Mouse (Mus musculus): Measurements from ENCODE around the gene Lhfp. TPM values are rescaled to one million over a fixed set of nuclear protein-coding genes. Genes with fewer than 3 reads are reported as not detected.
"Not testable (repeated sequence)": the region's sequence is repeated elsewhere in the genome, so short reads cannot be mapped to it uniquely, and the experiment has no call there.

Lhfp gene
- polyA plus RNA-seq, 1 experiment from 2014 or later = 77.0 TPM

GRCm38 (mm10) chr3:53232411-53232810 is 191.1 kb downstream of the Lhfp start:
- H3K4me2 ChIP-seq (ENCODE audit: low read depth, low read length); H3K36me3 ChIP-seq (ENCODE audit: control insufficient read depth, insufficient read depth, low read length); H3K9ac ChIP-seq (ENCODE audit: low read length); H3K27me3 ChIP-seq (ENCODE audit: control insufficient read depth, insufficient read depth, low read depth, low read length); H3K4me3 ChIP-seq (ENCODE audit: low read length); ATAC-seq (ENCODE audit: low read depth); H3K9me3 ChIP-seq (ENCODE audit: control insufficient read depth, low read length); H3K4me1 ChIP-seq (replicated peaks; ENCODE audit: control insufficient read depth, insufficient read depth, low read length); H3K27ac ChIP-seq (ENCODE audit: low read length): not testable (repeated sequence)
- 85% methylated on average over 9 of the region's 9 CpGs for WGBS

- ATAC-seq (ENCODE audit: low read depth) = no peak
- Histone ChIP-seq H3K9me3 (ENCODE audit: control insufficient read depth, low read length) (0 out of 2 replicates have a peak, but pooled peaks cover 2% of the 10 kb centered on the region), H3K4me2 (ENCODE audit: low read depth, low read length) (no peak overlapping the region), H3K4me1 (replicated peaks; ENCODE audit: control insufficient read depth, insufficient read depth, low read length) (peaks cover 4% of the 10 kb centered on the region; the same call in 1 of the 2 replicates), H3K9ac (ENCODE audit: low read length) (no peak overlapping the region), H3K27me3 (ENCODE audit: control insufficient read depth, insufficient read depth, low read depth, low read length) (no peaks in the 10 kb centered on the region), H3K27ac (ENCODE audit: low read length) (no peak overlapping the region), H3K36me3 (ENCODE audit: control insufficient read depth, insufficient read depth, low read length) (no peaks in the 10 kb centered on the region; the same call in 1 of the 2 replicates), H3K4me3 (ENCODE audit: low read length) (no peak overlapping the region)
These were observed 193.4 kb downstream of the Lhfp start for GRCm38 (mm10) chr3:53234689-53235088.

- ATAC-seq (ENCODE audit: low read depth) = no peak
- 81% methylated on average over 4 of the region's 4 CpGs for WGBS
These were observed 195.1 kb downstream of the Lhfp start for GRCm38 (mm10) chr3:53236471-53236870.

GRCm38 (mm10) chr3:53240150-53240549 is 198.8 kb downstream of the Lhfp start:
- Histone ChIP-seq H3K9me3 (ENCODE audit: control insufficient read depth, low read length) (0 out of 2 replicates have a peak, but pooled peaks cover 4% of the 10 kb centered on the region), H3K9ac (ENCODE audit: low read length) (no peak overlapping the region), H3K36me3 (ENCODE audit: control insufficient read depth, insufficient read depth, low read length) (no peaks in the 10 kb centered on the region; the same call in 1 of the 2 replicates), H3K4me3 (ENCODE audit: low read length) (no peak overlapping the region), H3K4me2 (ENCODE audit: low read depth, low read length) (no peak overlapping the region), H3K4me1 (replicated peaks; ENCODE audit: control insufficient read depth, insufficient read depth, low read length) (no peaks in the 10 kb centered on the region), H3K27ac (ENCODE audit: low read length) (no peak overlapping the region), H3K27me3 (ENCODE audit: control insufficient read depth, insufficient read depth, low read depth, low read length) (no peaks in the 10 kb centered on the region)
- WGBS = 90% methylated on average over 3 of the region's 3 CpGs
- no peak for ATAC-seq (ENCODE audit: low read depth)

More at GRCm38 (mm10) chr3:53236471-53236870, 195.1 kb downstream of the Lhfp start:
- no peaks in the 10 kb centered on the region for H3K4me1 ChIP-seq (replicated peaks; ENCODE audit: control insufficient read depth, insufficient read depth, low read length)
- H3K4me2 ChIP-seq (ENCODE audit: low read depth, low read length) = no peak overlapping the region
- H3K9ac ChIP-seq (ENCODE audit: low read length) = no peak overlapping the region
- no peak overlapping the region for H3K4me3 ChIP-seq (ENCODE audit: low read length)
- H3K9me3 ChIP-seq (ENCODE audit: control insufficient read depth, low read length) = 0 out of 2 replicates have a peak, but pooled peaks cover 2% of the 10 kb centered on the region
- no peaks in the 10 kb centered on the region; the same call in 1 of the 2 replicates for H3K36me3 ChIP-seq (ENCODE audit: control insufficient read depth, insufficient read depth, low read length)
- no peaks in the 10 kb centered on the region for H3K27me3 ChIP-seq (ENCODE audit: control insufficient read depth, insufficient read depth, low read depth, low read length)
- no peak overlapping the region for H3K27ac ChIP-seq (ENCODE audit: low read length)

- H3K4me3 ChIP-seq (ENCODE audit: low read length) = no peak overlapping the region
- no peaks in the 10 kb centered on the region for H3K36me3 ChIP-seq (ENCODE audit: control insufficient read depth, insufficient read depth, low read length)
- no peak overlapping the region for H3K27ac ChIP-seq (ENCODE audit: low read length)
- no peaks in the 10 kb centered on the region for H3K4me1 ChIP-seq (replicated peaks; ENCODE audit: control insufficient read depth, insufficient read depth, low read length)
- no peaks in the 10 kb centered on the region for H3K27me3 ChIP-seq (ENCODE audit: control insufficient read depth, insufficient read depth, low read depth, low read length)
- H3K4me2 ChIP-seq (ENCODE audit: low read depth, low read length) = no peak overlapping the region
- no peak for ATAC-seq (ENCODE audit: low read depth)
- 75% methylated on average over 9 of the region's 9 CpGs for WGBS
- 0 out of 2 replicates have a peak, but pooled peaks cover 4% of the 10 kb centered on the region for H3K9me3 ChIP-seq (ENCODE audit: control insufficient read depth, low read length)
- H3K9ac ChIP-seq (ENCODE audit: low read length) = no peak overlapping the region
These were observed 204.4 kb downstream of the Lhfp start for GRCm38 (mm10) chr3:53245571-53246208.

GRCm38 (mm10) chr3:53247102-53247501 is 205.8 kb downstream of the Lhfp start:
- H3K27me3 ChIP-seq (ENCODE audit: control insufficient read depth, insufficient read depth, low read depth, low read length) = no peaks in the 10 kb centered on the region
- no peak overlapping the region for H3K27ac ChIP-seq (ENCODE audit: low read length)
- no peak overlapping the region for H3K4me2 ChIP-seq (ENCODE audit: low read depth, low read length)
- no peaks in the 10 kb centered on the region for H3K36me3 ChIP-seq (ENCODE audit: control insufficient read depth, insufficient read depth, low read length)
- 70% methylated on average over 3 of the region's 3 CpGs for WGBS
- no peak overlapping the region for H3K9ac ChIP-seq (ENCODE audit: low read length)
- H3K4me1 ChIP-seq (replicated peaks; ENCODE audit: control insufficient read depth, insufficient read depth, low read length) = no peaks in the 10 kb centered on the region
- H3K9me3 ChIP-seq (ENCODE audit: control insufficient read depth, low read length) = 0 out of 2 replicates have a peak, but pooled peaks cover 4% of the 10 kb centered on the region
- no peak for ATAC-seq (ENCODE audit: low read depth)
- H3K4me3 ChIP-seq (ENCODE audit: low read length) = no peak overlapping the region

- H3K9ac ChIP-seq (ENCODE audit: low read length) = no peak overlapping the region
- no peaks in the 10 kb centered on the region for H3K27me3 ChIP-seq (ENCODE audit: control insufficient read depth, insufficient read depth, low read depth, low read length)
- no peaks in the 10 kb centered on the region for H3K9me3 ChIP-seq (ENCODE audit: control insufficient read depth, low read length)
- ATAC-seq (ENCODE audit: low read depth) = no peak
- H3K4me3 ChIP-seq (ENCODE audit: low read length) = no peak overlapping the region
- H3K36me3 ChIP-seq (ENCODE audit: control insufficient read depth, insufficient read depth, low read length) = no peaks in the 10 kb centered on the region
- H3K4me2 ChIP-seq (ENCODE audit: low read depth, low read length) = no peak overlapping the region
- no peak overlapping the region for H3K27ac ChIP-seq (ENCODE audit: low read length)
- peaks cover 5% of the 10 kb centered on the region for H3K4me1 ChIP-seq (replicated peaks; ENCODE audit: control insufficient read depth, insufficient read depth, low read length)
- 62% methylated on average over 10 of the region's 10 CpGs for WGBS
These were observed 207.0 kb downstream of the Lhfp start for GRCm38 (mm10) chr3:53248158-53248874.

GRCm38 (mm10) chr3:53252556-53252955 is 211.2 kb downstream of the Lhfp start:
- no peak overlapping the region for H3K4me2 ChIP-seq (ENCODE audit: low read depth, low read length)
- no peaks in the 10 kb centered on the region for H3K36me3 ChIP-seq (ENCODE audit: control insufficient read depth, insufficient read depth, low read length)
- H3K9me3 ChIP-seq (ENCODE audit: control insufficient read depth, low read length) = no peaks in the 10 kb centered on the region
- H3K4me1 ChIP-seq (replicated peaks; ENCODE audit: control insufficient read depth, insufficient read depth, low read length) = peaks cover 8% of the 10 kb centered on the region
- H3K9ac ChIP-seq (ENCODE audit: low read length) = no peak overlapping the region
- no peaks in the 10 kb centered on the region for H3K27me3 ChIP-seq (ENCODE audit: control insufficient read depth, insufficient read depth, low read depth, low read length)
- no peak overlapping the region for H3K27ac ChIP-seq (ENCODE audit: low read length)
- H3K4me3 ChIP-seq (ENCODE audit: low read length) = no peak overlapping the region
- WGBS = 66% methylated on average over 5 of the region's 5 CpGs
- no peak for ATAC-seq (ENCODE audit: low read depth)

- Histone ChIP-seq H3K4me1 (replicated peaks; ENCODE audit: control insufficient read depth, insufficient read depth, low read length) (peaks cover 8% of the 10 kb centered on the region), H3K4me2 (ENCODE audit: low read depth, low read length) (no peak overlapping the region), H3K36me3 (ENCODE audit: control insufficient read depth, insufficient read depth, low read length) (no peaks in the 10 kb centered on the region), H3K27me3 (ENCODE audit: control insufficient read depth, insufficient read depth, low read depth, low read length) (no peaks in the 10 kb centered on the region), H3K9me3 (ENCODE audit: control insufficient read depth, low read length) (no peaks in the 10 kb centered on the region), H3K4me3 (ENCODE audit: low read length) (no peak overlapping the region), H3K27ac (ENCODE audit: low read length) (no peak overlapping the region), H3K9ac (ENCODE audit: low read length) (no peak overlapping the region)
- ATAC-seq (ENCODE audit: low read depth) = peak; percentile 23; the same call in 1 of the 2 replicates
- 41% methylated on average over 5 of the region's 5 CpGs for WGBS
These were observed 212.0 kb downstream of the Lhfp start for GRCm38 (mm10) chr3:53253223-53253832.
